Mouse (Mus musculus): Measurements from ENCODE around the gene Cfb.
"Not testable (repeated sequence)": the region's sequence is repeated elsewhere in the genome, so short reads cannot be mapped to it uniquely, and the experiment has no call there.

Gene Cfb

GRCm38 (mm10) chr17:34837464-34838324 is 24.6 kb downstream of the Cfb start:
- in situ Hi-C loops (cut with MseI, MboI) = no loop called here

GRCm38 (mm10) chr17:34836856-34837221 is 25.5 kb downstream of the Cfb start, which contains the start of the genes Stk19 and Dxo:
Gene Stk19 (minus strand): TSS chr17:34836945.
Gene Dxo (plus strand): TSS chr17:34837019.
- in situ Hi-C loops (cut with MseI, MboI) = no loop called here

- in situ Hi-C loops (cut with MseI, MboI) = no loop called here
Observed at GRCm38 (mm10) chr17:34836155-34836855, 26.0 kb downstream of the Cfb start.

- in situ Hi-C loops (cut with MseI, MboI) = not testable (repeated sequence)
Observed at GRCm38 (mm10) chr17:34830776-34831175, 31.5 kb downstream of the Cfb start.

- in situ Hi-C loops (cut with MseI, MboI) = no loop called here
Observed at GRCm38 (mm10) chr17:34814818-34815370, 47.4 kb downstream of the Cfb start.

GRCm38 (mm10) chr17:34813747-34814146 is 48.6 kb downstream of the Cfb start:
- in situ Hi-C loops (cut with MseI, MboI) = not testable (repeated sequence)

GRCm38 (mm10) chr17:34811275-34811674 is 51.0 kb downstream of the Cfb start:
- in situ Hi-C loops (cut with MseI, MboI) = no loop called here

- in situ Hi-C loops (cut with MseI, MboI) = not testable (repeated sequence)
Observed at GRCm38 (mm10) chr17:34810811-34811210, 51.5 kb downstream of the Cfb start.

- in situ Hi-C loops (cut with MseI, MboI) = not testable (repeated sequence)
Observed at GRCm38 (mm10) chr17:34810411-34810810, 51.9 kb downstream of the Cfb start.

- in situ Hi-C loops (cut with MseI, MboI) = no loop called here
Observed at GRCm38 (mm10) chr17:34808599-34809205, 53.6 kb downstream of the Cfb start.

- in situ Hi-C loops (cut with MseI, MboI) = no loop called here
Observed at GRCm38 (mm10) chr17:34807176-34807575, 55.1 kb downstream of the Cfb start.

All from mouse trophoblast stem cell (cell line).